Mouse (Mus musculus) frontal cortex, adult 2 months (tissue): Measurements from ENCODE around the gene Rad51c. TPM values are rescaled to one million over a fixed set of nuclear protein-coding genes. Genes with fewer than 3 reads are reported as not detected.
"Not testable (repeated sequence)": the region's sequence is repeated elsewhere in the genome, so short reads cannot be mapped to it uniquely, and the experiment has no call there.

Source experiments
- DNase-seq, 2 experiments: peaks; one replicate each; pipeline ENCODE4 v3.0.0; 2022; ENCODE audit warnings: low spot score in 1 of 2; ENCODE audit errors: extremely low spot score in 1 of 2
- polyA plus RNA-seq: library from polyadenylated mRNA; depleted of rRNA; stranded (reverse); fragments of >200 nt; gene quantifications from 2 replicates; pipeline ENCODE4 v1.2.3, GENCODE M21; 2012; rRNA removed

Rad51c gene
- 3.5 and 3.7 TPM in 2 replicates for polyA plus RNA-seq

DNA sequence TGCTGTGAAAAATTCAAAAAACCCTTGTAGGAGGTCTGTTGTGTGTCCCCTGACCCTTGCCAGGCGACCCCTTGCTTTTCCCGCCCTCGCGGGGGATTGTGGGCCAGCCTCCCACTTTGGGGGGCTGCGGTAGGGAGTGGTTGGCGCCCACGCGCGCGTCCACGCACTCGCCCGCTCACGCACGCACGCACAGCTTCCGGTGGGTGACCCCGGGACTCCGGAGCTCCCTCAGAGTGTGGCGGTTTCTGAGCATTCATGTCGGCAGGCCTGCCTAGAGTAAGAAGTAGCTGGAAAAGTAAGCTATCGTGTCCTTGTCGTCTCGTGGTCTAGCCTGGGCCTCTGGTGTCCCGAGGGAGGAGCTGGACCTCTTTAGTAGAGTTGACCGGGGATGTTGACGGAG is at the start of gene Rad51c, which contains the start of gene Tex14:
TSS of gene Rad51c (minus strand) at position 79 of the 400 bp plus-strand sequence.
TSS of gene Tex14 (plus strand) at position 190 of the 400 bp plus-strand sequence.
- DNase-seq = no peak

DNA sequence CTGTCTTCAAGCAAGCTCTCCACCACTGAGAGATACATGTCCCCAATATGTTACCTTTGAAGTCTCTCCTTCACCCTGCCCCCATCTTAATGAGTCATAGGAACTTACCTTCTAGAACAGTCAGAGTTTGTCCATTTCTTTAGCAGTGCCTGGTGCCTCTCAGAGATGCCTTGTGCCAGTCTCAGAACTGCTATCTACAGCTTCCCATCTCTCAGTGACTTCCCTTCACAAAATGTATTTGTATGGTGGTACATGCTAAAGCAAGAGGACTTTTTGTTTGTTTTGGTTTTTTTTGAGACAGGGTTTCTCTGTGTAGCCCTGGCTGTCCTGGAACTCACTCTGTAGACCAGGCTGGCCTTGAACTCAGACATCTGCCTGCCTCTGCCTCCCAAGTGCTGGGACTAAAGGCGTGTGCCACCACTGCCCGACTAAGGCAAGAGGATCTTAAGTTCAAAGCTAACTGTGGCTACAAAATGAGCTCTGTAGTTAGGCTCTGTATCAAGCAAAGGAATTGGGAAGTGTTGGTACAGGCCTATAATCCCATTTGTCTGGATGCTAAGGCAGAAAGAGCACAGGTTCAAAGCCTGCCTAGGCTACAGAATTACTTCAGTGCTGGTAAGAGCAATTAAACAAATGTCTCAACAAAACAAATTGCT is 49.4 kb upstream of the Rad51c start:
- no peak for DNase-seq

DNA sequence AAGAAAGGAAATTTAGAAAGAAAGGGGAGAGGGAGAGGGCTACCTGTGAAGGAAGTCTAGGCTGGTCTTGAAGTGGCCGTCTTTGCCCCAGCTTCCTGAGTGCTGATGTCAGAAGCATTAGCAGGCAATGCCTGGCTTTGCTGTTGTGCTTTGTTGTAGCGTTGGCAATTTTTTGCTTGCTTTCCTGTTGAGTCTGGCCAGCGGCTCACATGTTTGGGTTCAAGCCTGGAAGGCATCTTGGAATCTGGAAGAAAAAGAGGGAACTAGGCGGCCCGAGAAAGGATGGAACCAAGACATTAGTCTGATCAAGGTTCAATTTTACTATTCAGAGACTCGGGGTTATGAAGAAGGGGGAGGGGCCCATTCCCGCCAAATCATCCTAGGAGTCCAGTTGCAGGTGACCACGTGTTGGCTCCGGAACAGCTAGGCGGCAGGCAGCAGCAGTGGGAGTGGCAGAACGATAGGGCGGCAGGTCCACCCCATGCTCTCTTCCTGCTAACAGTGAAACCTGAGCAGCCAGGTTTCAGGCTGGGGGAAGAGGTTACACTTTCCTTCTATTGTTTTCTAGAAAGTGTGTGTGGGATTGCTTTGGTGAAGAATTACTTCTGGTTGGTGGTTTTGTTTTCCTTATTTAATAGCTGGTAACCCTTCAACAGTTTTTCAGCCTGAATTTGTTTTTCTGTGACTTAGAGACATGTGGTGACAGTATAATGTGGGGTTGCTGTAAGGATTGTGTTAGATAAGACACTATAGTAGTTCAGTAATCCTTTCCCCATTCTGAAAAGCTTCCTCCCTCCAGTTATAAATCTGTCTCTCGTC is 48.7 kb upstream of the Rad51c start:
- no peak for DNase-seq

DNA sequence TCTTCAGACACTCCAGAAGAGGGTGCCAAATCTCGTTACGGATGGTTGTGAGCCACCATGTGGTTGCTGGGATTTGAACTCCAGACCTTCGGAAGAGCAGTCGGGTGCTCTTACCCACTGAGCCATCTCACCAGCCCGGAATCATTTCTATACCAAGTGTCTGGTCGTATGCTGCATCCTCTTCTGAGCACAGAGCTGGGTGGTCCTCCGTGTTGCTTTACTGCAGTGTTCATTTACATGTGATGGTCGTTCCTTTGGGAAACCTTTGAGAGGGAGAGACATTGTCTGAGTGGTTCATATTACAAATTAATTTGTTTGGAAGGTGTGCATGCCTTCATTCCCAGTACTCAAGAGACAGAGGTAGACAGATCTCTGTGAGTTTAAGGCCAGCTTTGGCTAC is 48.0 kb upstream of the Rad51c start:
- DNase-seq = not testable (repeated sequence)

DNA sequence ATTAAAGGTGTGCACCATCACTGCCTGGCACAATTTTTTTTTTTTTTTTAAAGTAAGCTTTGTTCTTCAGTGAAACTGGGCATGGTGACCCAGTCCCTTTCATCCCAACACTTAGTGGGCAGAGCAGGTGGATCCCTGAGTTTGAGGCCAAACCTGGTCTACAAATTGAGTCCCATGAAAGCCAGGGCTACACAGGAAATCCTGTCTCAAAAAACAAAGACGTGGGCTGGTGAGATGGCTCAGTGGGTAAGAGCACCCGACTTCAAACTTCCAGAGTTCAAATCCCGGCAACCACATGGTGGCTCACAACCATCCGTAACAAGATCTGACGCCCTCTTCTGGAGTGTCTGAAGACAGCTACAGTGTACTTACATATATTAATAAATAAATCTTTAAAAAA is 45.1 kb upstream of the Rad51c start:
- not testable (repeated sequence) for DNase-seq

DNA sequence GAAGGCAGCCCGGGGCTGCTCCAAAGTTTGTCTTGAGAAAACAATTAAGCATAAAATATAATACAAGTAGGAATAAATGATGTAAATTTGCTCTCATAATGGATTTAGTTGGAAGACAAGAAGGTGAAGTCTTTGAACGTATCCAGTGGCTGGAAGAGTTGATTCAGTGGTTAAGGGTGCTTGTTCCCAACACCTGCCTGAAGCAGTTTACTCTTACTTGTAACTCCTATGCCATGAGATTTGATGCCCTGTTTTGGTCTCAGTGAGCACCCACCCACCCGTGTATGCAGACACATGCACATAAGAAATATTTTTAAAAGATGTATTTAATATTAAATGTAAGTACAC is 44.4 kb upstream of the Rad51c start:
- no peak for DNase-seq

DNA sequence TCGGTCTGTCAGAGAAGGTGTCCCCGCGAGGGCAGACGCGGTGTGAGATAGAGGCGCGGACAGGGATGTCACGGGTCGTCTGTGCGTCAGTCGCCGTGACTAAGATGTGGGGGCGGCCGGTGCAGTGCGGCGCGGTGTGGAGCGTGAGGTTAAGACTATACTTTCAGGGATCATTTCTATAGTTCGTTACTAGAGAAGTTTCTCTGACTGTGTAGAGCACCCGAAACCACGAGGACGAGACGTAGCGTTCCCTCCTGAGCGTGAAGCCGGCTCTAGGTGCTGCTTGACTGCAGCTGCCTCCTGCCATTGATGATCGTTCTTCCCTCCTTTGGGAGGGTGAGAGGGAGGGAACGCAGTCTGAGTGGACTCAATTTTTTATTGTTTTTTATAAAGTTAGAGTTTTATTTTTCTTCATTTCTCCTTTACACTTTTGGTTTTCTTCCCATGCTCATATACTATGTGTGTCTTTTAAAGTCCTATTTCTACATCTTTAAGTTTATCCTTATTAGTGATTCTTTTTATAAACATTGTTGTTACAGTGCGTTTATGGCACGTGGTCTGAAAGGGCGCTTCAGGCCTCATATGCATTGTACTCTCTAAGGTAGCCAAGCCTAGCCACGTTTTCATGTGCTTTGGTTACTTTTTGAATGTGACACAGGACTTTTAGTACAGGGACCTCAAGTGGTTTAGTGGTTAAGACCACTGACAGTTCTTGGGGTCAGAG is 43.9 kb upstream of the Rad51c start:
- DNase-seq = peak; percentile 65 to 67

DNA sequence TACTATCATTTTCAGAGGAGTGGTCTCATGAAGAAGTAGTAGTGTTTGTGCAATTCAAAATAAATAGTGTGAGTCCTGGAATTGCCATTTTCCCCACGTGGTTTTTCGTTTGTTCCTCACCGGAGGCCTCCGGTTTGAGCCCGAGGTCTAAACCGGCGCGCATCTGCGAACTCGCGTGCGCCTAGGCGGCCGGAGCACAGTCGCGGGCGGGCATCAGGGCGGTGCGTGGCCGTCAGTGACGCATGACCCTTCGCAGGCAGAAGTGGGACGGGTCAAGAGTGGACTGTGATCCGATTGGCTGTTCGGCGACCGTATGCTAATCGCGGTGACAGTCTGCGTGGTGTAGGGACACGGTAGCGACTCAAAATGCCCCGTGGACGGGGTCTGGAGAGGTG is 43.3 kb upstream of the Rad51c start:
- peak; percentile 93 to 95 for DNase-seq

DNA sequence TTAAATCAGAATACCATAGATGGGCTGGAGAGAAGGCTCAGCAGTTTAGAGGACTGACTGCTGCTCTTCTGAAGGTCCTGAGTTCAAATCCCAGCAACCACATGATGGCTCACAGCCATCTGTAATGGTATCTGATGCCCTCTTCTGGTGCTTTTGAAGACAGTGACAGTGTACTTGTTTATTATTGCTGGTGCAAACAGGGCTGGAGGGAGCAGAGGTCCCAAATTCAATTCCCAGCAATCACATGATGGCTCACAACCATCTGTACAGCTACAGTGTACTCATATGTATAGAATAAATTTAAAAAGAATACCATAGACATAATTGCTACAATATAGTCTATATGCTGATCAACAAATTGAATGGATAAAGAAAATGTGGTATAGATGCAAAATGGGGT is 42.7 kb upstream of the Rad51c start:
- DNase-seq = no peak

DNA sequence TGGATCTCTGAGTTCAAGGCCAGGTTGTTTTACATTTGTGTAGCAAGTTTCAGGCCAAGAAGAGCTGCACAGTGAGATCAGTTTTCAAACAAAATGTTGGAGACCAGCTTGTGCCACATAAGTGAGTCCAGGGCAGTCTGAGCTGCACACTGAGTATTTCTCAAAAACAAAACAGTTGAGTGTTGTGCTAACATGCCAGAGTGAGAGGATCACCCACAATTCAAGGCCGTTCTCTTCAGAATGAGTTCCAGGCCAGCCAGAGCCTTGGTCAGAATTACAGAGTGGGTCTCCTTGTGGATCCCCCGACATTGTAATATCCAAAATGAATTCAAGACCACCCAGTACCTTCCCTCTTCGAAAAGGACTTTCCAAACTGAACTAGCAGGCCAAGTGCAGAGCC is 41.4 kb upstream of the Rad51c start:
- no peak for DNase-seq

DNA sequence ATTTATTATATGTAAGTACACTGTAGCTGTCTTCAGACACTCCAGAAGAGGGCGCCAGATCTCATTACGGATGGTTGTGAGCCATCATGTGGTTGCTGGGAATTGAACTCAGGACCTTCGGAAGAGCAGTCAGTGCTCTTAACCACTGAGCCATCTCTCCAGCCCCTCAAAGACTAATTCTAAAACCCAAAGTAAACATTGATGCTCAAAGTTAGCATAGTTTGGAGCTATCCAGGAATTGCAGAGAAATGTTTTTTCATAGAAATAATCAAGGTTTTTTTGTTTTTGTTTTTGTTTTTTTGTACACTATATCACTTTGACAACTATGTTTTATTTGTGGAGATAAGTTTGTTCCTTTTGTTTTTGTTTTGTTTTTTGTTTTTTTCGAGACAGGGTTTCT is 40.8 kb upstream of the Rad51c start:
- DNase-seq = not testable (repeated sequence)

DNA sequence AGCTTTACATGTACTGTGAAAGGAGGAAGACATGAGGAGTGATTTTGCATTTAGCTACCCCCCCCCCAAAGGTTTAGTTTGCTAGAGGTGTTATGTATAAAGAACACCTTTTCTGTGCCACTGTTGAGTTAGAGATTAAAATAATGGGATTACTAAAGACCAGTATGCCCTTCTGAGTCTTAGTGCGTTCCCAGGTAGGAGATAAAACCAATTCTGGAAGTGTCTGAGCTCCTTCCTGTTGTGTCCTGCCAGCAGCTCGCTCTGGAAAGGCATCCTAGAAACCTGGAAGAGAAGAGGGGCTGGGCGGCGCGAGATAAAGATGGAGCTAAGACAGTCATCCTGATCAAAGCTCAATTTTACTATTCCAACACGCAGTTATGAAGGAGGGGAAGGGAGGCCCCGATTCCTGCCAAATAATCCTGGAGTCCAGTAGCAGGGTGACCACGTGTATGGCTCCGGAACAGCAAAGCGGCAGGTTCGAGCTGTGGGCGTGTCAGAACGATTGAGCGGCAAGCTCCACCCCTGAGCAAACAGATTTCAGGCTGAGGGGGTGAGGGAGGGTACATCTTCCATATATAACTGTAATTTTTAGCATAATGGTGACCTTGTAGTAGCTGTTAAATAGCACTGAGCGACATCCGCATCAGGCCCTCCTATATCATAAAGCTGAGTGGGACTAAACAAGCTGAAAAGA is 40.1 kb upstream of the Rad51c start:
- DNase-seq = no peak

DNA sequence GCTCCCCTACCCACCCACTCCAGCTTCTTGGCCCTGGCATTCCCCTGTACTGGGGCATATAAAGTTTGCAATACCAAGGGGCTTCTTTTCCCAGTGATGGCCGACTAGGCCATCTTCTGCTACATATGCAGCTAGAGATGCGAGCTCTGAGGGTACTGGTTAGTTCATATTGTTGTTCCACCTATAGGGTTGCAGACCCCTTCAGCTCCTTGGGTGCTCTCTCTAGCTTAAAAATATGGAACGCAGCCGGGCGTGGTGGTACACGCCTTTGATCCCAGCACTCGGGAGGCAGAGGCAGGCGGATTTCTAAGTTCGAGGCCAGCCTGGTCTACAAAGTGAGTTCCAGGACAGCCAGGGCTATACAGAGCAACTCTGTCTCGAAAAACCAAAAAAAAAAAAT is 39.3 kb upstream of the Rad51c start:
- not testable (repeated sequence) for DNase-seq

DNA sequence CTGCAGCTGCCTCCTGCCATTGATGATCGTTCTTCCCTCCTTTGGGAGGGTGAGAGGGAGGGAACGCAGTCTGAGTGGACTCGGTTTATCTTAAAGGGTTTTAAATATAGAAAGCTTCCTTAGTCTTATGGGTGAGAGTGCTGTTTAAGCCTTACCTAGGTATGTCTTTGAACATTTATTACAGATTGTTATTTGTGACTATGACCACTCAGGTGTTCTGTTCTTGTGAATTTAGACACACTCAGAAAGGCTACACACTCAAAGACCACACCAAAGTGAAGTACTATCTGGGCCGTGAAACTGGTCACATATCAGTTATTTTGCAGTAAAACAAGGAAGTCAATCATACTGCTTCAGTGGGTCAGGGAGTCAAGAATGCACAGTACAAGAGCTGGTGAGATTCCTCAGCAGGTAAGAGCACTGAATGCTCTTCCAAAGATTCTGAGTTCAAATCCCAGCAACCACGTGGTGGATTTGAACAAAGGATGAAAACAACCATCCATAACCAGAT is 38.7 kb upstream of the Rad51c start:
- DNase-seq = peak; percentile 76 to 84

DNA sequence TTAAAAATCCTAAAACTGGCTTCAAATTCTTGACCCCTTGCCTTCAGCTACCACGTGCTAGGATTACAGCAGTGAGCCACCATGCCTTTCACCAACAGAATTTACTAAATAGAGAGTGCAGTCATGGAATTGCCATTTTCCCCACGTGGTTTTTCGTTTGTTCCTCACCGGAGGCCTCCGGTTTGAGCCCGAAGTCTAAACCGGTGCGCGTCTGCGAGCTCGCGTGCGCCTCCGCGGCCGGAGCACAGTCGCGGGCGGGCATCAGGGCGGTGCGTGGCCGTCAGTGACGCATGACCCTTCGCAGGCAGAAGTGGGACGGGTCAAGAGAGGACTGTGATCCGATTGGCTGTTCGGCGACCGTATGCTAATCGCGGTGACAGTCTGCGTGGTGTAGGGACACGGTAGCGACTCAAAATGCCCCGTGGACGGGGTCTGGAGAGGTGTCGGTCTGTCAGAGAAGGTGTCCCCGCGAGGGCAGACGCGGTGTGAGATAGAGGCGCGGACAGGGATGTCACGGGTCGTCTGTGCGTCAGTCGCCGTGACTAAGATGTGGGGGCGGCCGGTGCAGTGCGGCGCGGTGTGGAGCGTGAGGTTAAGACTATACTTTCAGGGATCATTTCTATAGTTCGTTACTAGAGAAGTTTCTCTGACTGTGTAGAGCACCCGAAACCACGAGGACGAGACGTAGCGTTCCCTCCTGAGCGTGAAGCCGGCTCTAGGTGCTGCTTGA is 38.1 kb upstream of the Rad51c start:
- DNase-seq = peak; percentile 66 to 80

DNA sequence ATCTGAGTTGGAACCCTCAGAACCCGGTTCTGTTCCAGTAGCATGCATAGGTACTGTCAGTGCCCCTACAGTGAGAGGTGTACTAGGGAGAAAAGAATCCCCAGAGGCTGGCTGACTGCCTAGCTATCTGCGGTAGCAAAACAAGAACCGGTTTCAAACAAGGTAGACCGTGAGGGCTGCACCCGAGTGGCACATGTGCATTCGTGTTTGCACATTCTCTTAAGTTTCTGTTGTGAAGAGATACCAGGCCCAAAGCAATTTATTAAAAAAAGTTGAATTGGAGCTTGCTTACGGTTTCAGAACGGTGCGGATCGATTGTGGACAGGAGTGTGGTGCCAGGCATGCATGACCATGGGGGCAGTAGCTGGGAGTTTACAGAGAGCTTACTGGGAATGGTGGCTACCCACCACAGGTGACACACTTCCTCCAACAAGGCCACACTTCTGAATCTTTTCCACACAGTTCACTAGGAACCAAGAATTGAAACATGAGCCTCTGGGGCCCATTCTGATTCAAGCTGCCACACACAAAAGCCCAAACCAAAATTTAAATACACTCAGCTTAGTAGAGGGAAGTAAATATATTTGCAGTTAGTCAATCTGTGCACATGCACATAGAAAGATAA is 35.2 kb upstream of the Rad51c start:
- DNase-seq = no peak

DNA sequence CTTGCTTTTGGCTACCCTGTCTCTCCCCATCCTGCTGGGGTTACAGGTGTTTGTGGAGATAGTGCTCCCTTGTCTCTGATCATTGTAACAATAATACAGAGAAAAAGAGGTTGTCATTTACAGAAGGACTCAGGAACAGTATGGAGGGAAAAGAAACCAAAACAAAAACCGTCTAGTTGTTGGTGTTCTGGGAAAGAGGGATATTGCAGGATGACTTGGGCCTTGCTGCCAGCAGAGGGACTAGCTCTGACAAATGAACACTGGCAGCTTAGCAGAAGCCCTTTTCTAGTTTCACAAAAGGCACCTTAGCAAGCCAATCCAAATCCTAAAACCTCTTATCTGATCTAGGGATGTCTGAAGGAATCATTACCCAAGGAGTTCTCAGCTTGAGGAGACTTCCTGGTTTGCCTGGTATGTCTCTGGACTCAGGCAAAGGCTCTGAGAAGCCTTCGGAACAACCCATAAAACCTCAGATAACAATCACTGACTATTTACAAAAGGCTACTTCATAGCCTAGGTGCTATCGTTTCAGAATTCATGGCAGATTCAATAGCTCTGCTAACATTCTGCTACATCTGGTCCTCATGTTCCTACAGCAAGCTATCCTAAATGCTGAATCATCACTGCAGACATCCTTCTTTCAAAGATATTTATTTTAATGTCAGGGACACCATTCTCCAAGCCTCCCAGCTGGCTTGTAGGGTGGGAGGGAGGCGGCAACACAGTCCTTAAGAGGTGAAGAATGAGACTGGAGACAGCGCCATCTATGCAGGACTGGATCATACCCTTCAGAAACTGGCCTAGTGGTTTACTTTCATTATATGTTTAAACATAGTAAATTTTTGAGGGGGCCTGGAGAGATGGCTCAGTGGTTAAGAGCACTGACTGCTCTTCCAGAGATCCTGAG is 31.8 kb upstream of the Rad51c start:
- DNase-seq = no peak

DNA sequence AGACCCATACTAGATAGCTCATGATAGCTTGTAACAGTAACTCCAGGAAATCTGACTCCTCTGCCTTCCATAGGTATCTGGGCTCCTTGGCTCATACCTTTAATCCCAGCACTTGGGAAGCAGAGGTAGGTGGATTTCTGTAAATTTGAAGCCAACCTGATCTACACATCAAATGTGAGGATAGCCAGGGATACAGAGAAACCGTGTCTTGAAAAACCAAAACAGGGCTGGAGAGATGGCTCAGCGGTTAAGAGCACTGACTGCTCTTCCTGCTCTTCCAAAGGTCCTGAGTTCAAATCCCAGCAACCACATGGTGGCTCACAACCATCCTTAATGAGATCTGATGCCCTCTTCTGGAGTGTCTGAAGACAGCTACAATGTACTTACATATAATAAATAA is 30.4 kb upstream of the Rad51c start:
- DNase-seq = not testable (repeated sequence)
